Mouse (Mus musculus) left cerebral cortex, adult 8-10 months (tissue): Measurements from ENCODE around the gene St3gal3. TPM values are rescaled to one million over a fixed set of nuclear protein-coding genes. Genes with fewer than 3 reads are reported as not detected.

ENCODE experiments used
- DNase-seq, 2 experiments: peaks; one replicate each; pipeline ENCODE4 v3.0.0; 2022; ENCODE audit warnings: low spot score in 2 of 2
- total RNA-seq, 4 experiments: library from RNA; stranded (reverse); gene quantifications; 2 replicates each; pipeline ENCODE4 v1.2.4; 2022

St3gal3 gene
- total RNA-seq, 4 experiments from 2014 or later = 42.0 to 46.8 (median 44.5) TPM

GRCm38 (mm10) chr4:118057076-118057475 lies 77.6 kb downstream of the St3gal3 start:
- no peak for DNase-seq

GRCm38 (mm10) chr4:118054615-118055014 lies 80.1 kb downstream of the St3gal3 start:
- DNase-seq = no peak

GRCm38 (mm10) chr4:118053904-118054303 lies 80.8 kb downstream of the St3gal3 start:
- DNase-seq = no peak

- no peak for DNase-seq
Measured at GRCm38 (mm10) chr4:118049606-118050302, 85.0 kb downstream of the St3gal3 start.

GRCm38 (mm10) chr4:118044510-118044909 lies 90.2 kb downstream of the St3gal3 start:
- DNase-seq = no peak

- no peak for DNase-seq
Measured at GRCm38 (mm10) chr4:118043331-118044002, 91.2 kb downstream of the St3gal3 start.

- no peak for DNase-seq
Measured at GRCm38 (mm10) chr4:118042671-118043320, 91.9 kb downstream of the St3gal3 start.

GRCm38 (mm10) chr4:118041145-118041544 lies 93.6 kb downstream of the St3gal3 start:
- DNase-seq = no peak

GRCm38 (mm10) chr4:118040650-118041049 lies 94.1 kb downstream of the St3gal3 start:
- DNase-seq = no peak

GRCm38 (mm10) chr4:118039964-118040363 lies 94.8 kb downstream of the St3gal3 start:
- DNase-seq = no peak

- DNase-seq = no peak
Measured at GRCm38 (mm10) chr4:118038023-118038422, 96.7 kb downstream of the St3gal3 start.

GRCm38 (mm10) chr4:118037406-118037805 lies 97.3 kb downstream of the St3gal3 start:
- DNase-seq = no peak

- no peak for DNase-seq
Measured at GRCm38 (mm10) chr4:118036531-118036930, 98.2 kb downstream of the St3gal3 start.

GRCm38 (mm10) chr4:118035090-118035489 lies 99.6 kb downstream of the St3gal3 start:
- DNase-seq = no peak

GRCm38 (mm10) chr4:118033026-118033425 lies 101.7 kb downstream of the St3gal3 start:
- DNase-seq = no peak

GRCm38 (mm10) chr4:118031776-118032170 lies 102.9 kb downstream of the St3gal3 start:
- DNase-seq = no peak

GRCm38 (mm10) chr4:118031132-118031775 lies 103.5 kb downstream of the St3gal3 start:
- DNase-seq = no peak

GRCm38 (mm10) chr4:118030330-118030729 lies 104.4 kb downstream of the St3gal3 start:
- no peak for DNase-seq

GRCm38 (mm10) chr4:118029892-118030291 lies 104.8 kb downstream of the St3gal3 start:
- DNase-seq = no peak

GRCm38 (mm10) chr4:118028994-118029393 lies 105.7 kb downstream of the St3gal3 start:
- DNase-seq = peak in 1 of 2 experiments; percentile 38

- DNase-seq = peak in 1 of 2 experiments; percentile 64
Measured at GRCm38 (mm10) chr4:118025931-118026330, 108.8 kb downstream of the St3gal3 start.

GRCm38 (mm10) chr4:118025381-118025780 lies 109.3 kb downstream of the St3gal3 start:
- DNase-seq = no peak
